Comparison of ENCODE assay signal across 8 mouse cellular contexts in the genomic region with DNA sequence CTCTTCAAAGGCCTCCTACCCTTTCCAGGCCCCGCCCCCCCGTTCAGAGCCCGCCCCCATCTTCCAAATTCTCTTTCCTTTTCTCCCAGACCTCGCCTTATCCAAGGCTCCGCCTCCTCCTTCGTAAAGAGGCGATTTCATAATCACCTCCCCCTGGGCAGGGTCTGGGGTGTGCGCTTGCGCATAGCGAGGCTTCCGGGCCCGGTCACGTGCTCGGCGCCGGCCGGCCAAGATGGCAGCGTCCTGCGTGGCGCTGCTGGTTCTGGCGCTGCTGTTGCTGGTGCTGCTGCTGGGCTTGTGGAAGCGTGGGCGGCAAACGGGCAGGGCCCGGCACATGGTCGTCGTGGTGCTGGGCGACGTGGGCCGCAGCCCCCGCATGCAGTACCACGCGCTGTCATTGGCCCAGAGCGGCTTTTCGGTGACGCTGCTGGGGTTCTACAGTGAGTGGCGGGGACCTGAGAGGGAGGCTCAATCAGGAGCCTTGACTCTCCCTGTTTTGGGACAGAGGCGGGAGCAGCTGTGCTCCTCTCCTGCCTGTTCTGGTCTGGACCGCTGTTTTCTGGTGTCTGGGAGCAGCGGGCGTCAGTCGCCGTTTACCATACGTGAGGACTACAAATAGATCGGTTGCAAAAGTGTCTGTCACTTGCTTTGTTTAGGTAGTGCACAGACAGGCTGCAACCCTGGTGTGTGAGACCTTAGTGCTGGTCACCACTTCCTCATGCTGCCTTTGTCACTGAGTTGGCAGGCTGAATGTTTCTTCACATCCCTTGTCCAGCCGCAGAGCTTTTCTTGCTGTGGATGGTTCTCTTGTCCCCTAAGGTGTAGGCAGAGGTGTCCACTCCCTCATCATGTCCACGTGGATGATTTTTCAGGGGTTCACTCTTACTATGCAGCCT. TPM values are rescaled to one million over a fixed set of nuclear protein-coding genes. Genes with fewer than 3 reads are reported as not detected.
DNase-seq lines count a peak whose midpoint lies in the region; ATAC-seq and TF ChIP-seq lines count a peak whose summit lies in the region.

A gene (plus strand): TSS at position 204 of the 896 bp plus-strand sequence.

- peak; percentile 97 for ATAC-seq in kidney, embryonic 14.5 days (ENCODE audit: low FRiP score, low TSS enrichment)
- peak; percentile 94 for ATAC-seq in limb, embryonic 15.5 days (ENCODE audit: insufficient number of reproducible peaks, low FRiP score, low TSS enrichment, low read depth)

- 2% methylated on average over 47 of the region's 47 CpGs for WGBS in kidney, embryonic 14.5 days
- 2% methylated on average over 47 of the region's 47 CpGs for WGBS in limb, embryonic 15.5 days

- 0 out of 2 replicates have a peak, but pooled peaks cover 5% of the 10 kb centered on the region for H3K36me3 ChIP-seq in kidney, embryonic 14.5 days (ENCODE audit: control insufficient read depth, insufficient read depth, low read length)
- peaks cover 6% of the 10 kb centered on the region; the same call in 1 of the 2 replicates for H3K36me3 ChIP-seq in limb, embryonic 15.5 days

- peak within 1 kb of the TSS; percentile 78 for H3K4me2 ChIP-seq in kidney, embryonic 14.5 days (replicated peaks; ENCODE audit: low read depth, low read length)
- H3K4me2 ChIP-seq in limb, embryonic 15.5 days: peak within 1 kb of the TSS; percentile 78

- H3K4me3 ChIP-seq in bone marrow macrophage, adult 2 months (ENCODE audit: insufficient read depth, low read length): peak within 1 kb of the TSS; percentile 81
- peak within 1 kb of the TSS; percentile 73 for H3K4me3 ChIP-seq in embryonic fibroblast, embryonic 13.5 days (ENCODE audit: insufficient read depth, low read length)
- H3K4me3 ChIP-seq in kidney, embryonic 14.5 days (ENCODE audit: low read length): peak within 1 kb of the TSS; percentile 79
- H3K4me3 ChIP-seq in limb, embryonic 15.5 days: peak within 1 kb of the TSS; percentile 89

- DNase-seq in A20 (ENCODE audit: low read depth, low spot score): peak; percentile 92
- peak; percentile 94 for DNase-seq in heart, adult 9 months (ENCODE audit: low spot score in 2 of 2)
- peak; percentile 77 to 85 for DNase-seq in monocyte, adult 2 months (ENCODE audit: low read depth in 1 of 2, low spot score in 2 of 2)
- DNase-seq in spleen, postnatal 36 days (ENCODE audit: low spot score in 2 of 2): peak; percentile 91 to 92

- no peaks in the 10 kb centered on the region for H3K27me3 ChIP-seq in kidney, embryonic 14.5 days (ENCODE audit: control insufficient read depth, insufficient read depth, low read length)
- H3K27me3 ChIP-seq in limb, embryonic 15.5 days: no peaks in the 10 kb centered on the region

- peaks cover 9% of the 10 kb centered on the region; the same call in 1 of the 2 replicates for H3K4me1 ChIP-seq in bone marrow macrophage, adult 2 months (ENCODE audit: control insufficient read depth, insufficient read depth, low read length)
- 0 out of 2 replicates have a peak, but pooled peaks cover 3% of the 10 kb centered on the region for H3K4me1 ChIP-seq in embryonic fibroblast, embryonic 13.5 days (ENCODE audit: control insufficient read depth, insufficient read depth, low read length)
- H3K4me1 ChIP-seq in kidney, embryonic 14.5 days (ENCODE audit: control insufficient read depth, insufficient read depth, low read length): no peaks in the 10 kb centered on the region
- peaks cover 12% of the 10 kb centered on the region for H3K4me1 ChIP-seq in limb, embryonic 15.5 days

- H3K27ac ChIP-seq in bone marrow macrophage, adult 2 months (ENCODE audit: insufficient read depth, low read depth, low read length): peak within 1 kb of the TSS; percentile 64
- peak within 1 kb of the TSS; percentile 24; the same call in 1 of the 2 replicates for H3K27ac ChIP-seq in embryonic fibroblast, embryonic 13.5 days (ENCODE audit: insufficient read depth, low read length)
- peak within 1 kb of the TSS; percentile 7; the same call in 1 of the 2 replicates for H3K27ac ChIP-seq in kidney, embryonic 14.5 days (ENCODE audit: low read depth, low read length)
- H3K27ac ChIP-seq in limb, embryonic 15.5 days: peak within 1 kb of the TSS; percentile 71

- TF ChIP-seq CTCF in bone marrow macrophage, adult 2 months (IDR thresholded peaks at IDR 0.05; ENCODE audit: low read depth, low read length): no peak
- TF ChIP-seq CTCF in embryonic fibroblast, embryonic 13.5 days (IDR thresholded peaks at IDR 0.05; ENCODE audit: borderline replicate concordance, insufficient read depth, low read length): no peak

- H3K9me3 ChIP-seq in kidney, embryonic 14.5 days (ENCODE audit: control insufficient read depth, low read length): no peaks in the 10 kb centered on the region
- no peaks in the 10 kb centered on the region for H3K9me3 ChIP-seq in limb, embryonic 15.5 days

- peak within 1 kb of the TSS; percentile 67 for H3K9ac ChIP-seq in kidney, embryonic 14.5 days (ENCODE audit: low read depth, low read length)
- peak within 1 kb of the TSS; percentile 81 for H3K9ac ChIP-seq in limb, embryonic 15.5 days

- peak; percentile 96 for TF ChIP-seq POLR2A in bone marrow macrophage, adult 2 months (IDR thresholded peaks at IDR 0.05; ENCODE audit: borderline replicate concordance, low read depth, low read length)
- peak; percentile 99 for TF ChIP-seq POLR2A in embryonic fibroblast, embryonic 13.5 days (IDR thresholded peaks at IDR 0.05; ENCODE audit: low read depth, low read length)

RNA-seq across cellular contexts. Expression of the gene that starts here (rescaled TPM):
- polyA plus RNA-seq in bone marrow macrophage, adult 2 months (2012; ENCODE audit: insufficient read depth, insufficient read length, missing spikeins): 26.9 and 28.0 TPM in 2 replicates
- polyA plus RNA-seq in embryonic fibroblast, embryonic 13.5 days (2011; ENCODE audit: insufficient read length, low read depth, missing spikeins): 20.6 TPM in 2 replicates
- 27.7 and 28.0 TPM in 2 replicates for polyA plus RNA-seq in kidney, embryonic 14.5 days (2014; fragmentation: Nextera tagmentation; extraction: Ambion mirVana)
- 34.4 and 39.3 TPM in 2 replicates for polyA plus RNA-seq in limb, embryonic 15.5 days (2015; fragmentation: Nextera tagmentation; extraction: Ambion mirVana)

Comparison
In these comparisons a context has a peak if more than half of its experiments do, and no peak if none do; other contexts are left out.
1. Peak in every context shown above with its lines: DNase-seq, ATAC-seq, H3K4me3 ChIP-seq and H3K27ac ChIP-seq.
2. H3K27ac ChIP-seq: peak in every context shown above with its lines; median percentile 71 in limb, embryonic 15.5 days; 64 in bone marrow macrophage, adult 2 months; 24 in embryonic fibroblast, embryonic 13.5 days; 7 in kidney, embryonic 14.5 days.